Mouse (Mus musculus) spleen, postnatal 4 days (tissue): ENCODE results near the gene Cd151.
A peak's percentile ranks its signal among the peaks of the same experiment; 100 is the strongest.

Experiments
- DNase-seq, 2 experiments: peaks; one replicate each; pipeline ENCODE4 v3.0.0; 2022; ENCODE audit warnings: low spot score in 2 of 2

Gene Cd151

GRCm38 (mm10) chr7:141492738-141493137 lies 25.5 kb downstream of the Cd151 start:
- DNase-seq: no peak

GRCm38 (mm10) chr7:141493729-141494128 lies 26.5 kb downstream of the Cd151 start:
- DNase-seq: no peak

GRCm38 (mm10) chr7:141495379-141495778 lies 28.2 kb downstream of the Cd151 start:
- DNase-seq: no peak

GRCm38 (mm10) chr7:141495940-141496339 lies 28.7 kb downstream of the Cd151 start:
- DNase-seq: no peak

- DNase-seq: no peak
Measured at GRCm38 (mm10) chr7:141497600-141497999, 30.4 kb downstream of the Cd151 start.

- no peak for DNase-seq
Measured at GRCm38 (mm10) chr7:141501820-141502555, 34.8 kb downstream of the Cd151 start.

- DNase-seq: no peak
Measured at GRCm38 (mm10) chr7:141502556-141502905, 35.3 kb downstream of the Cd151 start.

- DNase-seq: no peak
Measured at GRCm38 (mm10) chr7:141506278-141506677, 39.1 kb downstream of the Cd151 start.

GRCm38 (mm10) chr7:141508160-141508559 lies 41.0 kb downstream of the Cd151 start:
- no peak for DNase-seq

GRCm38 (mm10) chr7:141510196-141510595 lies 43.0 kb downstream of the Cd151 start:
- no peak for DNase-seq

- no peak for DNase-seq
Measured at GRCm38 (mm10) chr7:141510681-141511191, 43.5 kb downstream of the Cd151 start.

- DNase-seq: no peak
Measured at GRCm38 (mm10) chr7:141517638-141518037, 50.4 kb downstream of the Cd151 start.

- peak in 1 of 2 experiments; percentile 59 for DNase-seq
Measured at GRCm38 (mm10) chr7:141518296-141518695, 51.1 kb downstream of the Cd151 start.

- DNase-seq: no peak
Measured at GRCm38 (mm10) chr7:141518926-141519325, 51.7 kb downstream of the Cd151 start.

GRCm38 (mm10) chr7:141519795-141520194 lies 52.6 kb downstream of the Cd151 start:
- DNase-seq: no peak
